Mouse (Mus musculus) v-Abl transformed pro-B cells (cell line): ENCODE results near the gene Vmn1r80.
"Not testable (repeated sequence)": the region's sequence is repeated elsewhere in the genome, so short reads cannot be mapped to it uniquely, and the experiment has no call there.

Source experiments
- in situ Hi-C, 2 experiments: fragments of 400-800 bp; cut with MboI; formaldehyde crosslinking; loops; one replicate each; pipeline ENCODE4 v1.15.1; 2025; ENCODE audit not compliant: unreplicated experiment in 2 of 2

Vmn1r80 gene

DNA sequence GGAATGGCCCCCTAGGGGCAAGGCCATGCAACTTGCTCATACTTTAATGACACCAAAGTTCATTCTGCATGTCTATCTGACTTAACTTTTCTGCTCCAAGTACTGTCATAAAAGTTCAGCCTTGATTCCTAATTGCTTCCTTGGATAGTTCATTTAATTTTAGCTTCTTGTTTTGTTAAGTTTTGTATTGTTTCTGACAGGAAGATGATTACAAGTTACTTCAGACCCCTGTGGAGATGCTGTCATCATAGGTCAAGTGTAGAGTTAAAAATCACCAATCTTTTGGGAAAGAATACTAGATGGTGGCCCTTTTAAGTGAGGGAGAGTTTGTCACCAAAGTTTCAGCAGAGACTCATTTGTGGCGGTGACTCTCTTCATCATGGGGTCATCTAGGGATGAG is at the start of gene Vmn1r80:
Gene Vmn1r80 (plus strand): TSS at position 301 of the 400 bp plus-strand sequence.
- in situ Hi-C loops: no loop called here

DNA sequence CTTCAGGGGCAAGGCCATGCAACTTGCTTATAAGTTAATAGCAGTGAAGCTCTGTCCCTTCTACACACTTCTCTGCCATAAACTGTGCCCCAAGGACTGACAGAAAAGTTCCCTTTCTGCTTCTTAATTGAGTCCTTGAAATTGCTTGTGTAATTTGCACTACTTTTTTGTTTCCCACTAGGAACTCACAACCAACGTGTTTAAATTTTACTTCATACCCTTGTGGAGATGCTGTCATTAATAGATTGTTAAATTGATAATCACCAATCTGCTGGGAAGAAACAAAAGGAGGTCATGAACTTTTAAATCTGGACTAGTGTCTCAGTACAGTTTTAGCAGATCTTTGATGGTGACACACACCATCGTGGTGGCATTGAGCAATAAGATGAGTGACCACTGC is 39.1 kb upstream of the Vmn1r80 start, which contains the start of gene Vmn1r78:
Gene Vmn1r78 (plus strand): TSS at position 301 of the 400 bp plus-strand sequence.
- in situ Hi-C loops: no loop called here

GRCm38 (mm10) chr7:12156463-12156862 is 32.6 kb upstream of the Vmn1r80 start:
- in situ Hi-C loops: not testable (repeated sequence)

GRCm38 (mm10) chr7:12170979-12171378 is 18.1 kb upstream of the Vmn1r80 start, which contains the start of gene Vmn1r79:
Vmn1r79 (plus strand) TSS chr7:12171279.
- in situ Hi-C loops: not testable (repeated sequence)

GRCm38 (mm10) chr7:12172926-12173325 is 16.2 kb upstream of the Vmn1r80 start:
- in situ Hi-C loops: not testable (repeated sequence)

DNA sequence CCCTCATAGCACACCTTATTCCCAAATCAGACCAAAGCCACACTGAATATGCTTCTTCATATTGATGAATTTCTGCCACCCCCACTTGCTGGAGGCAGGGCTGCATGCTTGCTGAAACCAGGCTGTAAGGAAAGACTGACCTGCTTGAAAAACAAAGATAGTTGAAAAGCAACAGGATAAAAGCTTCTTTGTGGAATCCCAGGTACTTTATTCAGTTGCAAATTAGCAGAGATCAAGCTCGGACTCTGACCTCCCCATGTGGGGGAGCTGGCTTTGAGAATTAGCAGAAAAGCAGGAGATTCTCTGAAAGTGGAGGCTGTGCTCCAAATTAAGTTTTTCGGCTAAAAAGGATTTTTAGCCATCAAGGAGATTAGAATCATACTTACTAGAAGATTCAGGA is 15.1 kb downstream of the Vmn1r80 start:
- in situ Hi-C loops: no loop called here
